Mouse (Mus musculus): ENCODE measurements at regions not wholly inside any gene's neighbourhood (a gene's known extent, or its start where the extent isn't known, plus 50 kb on each side); places are given as distances from the start of the nearest gene placed in this dataset.

DNA sequence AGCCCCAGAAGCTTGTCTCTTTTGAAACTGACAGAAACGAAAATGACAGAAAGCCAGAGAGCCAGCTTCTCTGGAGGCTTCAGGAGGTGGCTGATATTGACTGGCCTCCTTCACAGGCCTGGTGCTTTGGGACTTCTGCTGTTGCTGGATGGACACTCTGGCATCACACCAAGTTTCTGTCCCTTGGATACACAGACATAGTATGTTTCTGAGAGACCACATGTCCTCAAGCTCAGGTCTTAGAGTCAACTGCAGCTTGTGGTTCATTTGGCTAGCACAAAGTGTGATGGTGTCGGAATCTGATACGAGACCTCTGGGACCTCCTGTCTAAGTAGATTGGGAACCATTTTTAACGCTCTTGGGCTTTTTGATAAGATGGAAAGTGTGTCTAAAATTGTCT is 502.0 kb downstream of the Sqor start:
- H3K27ac ChIP-seq (ENCODE audit: low read length) = no peak overlapping the region
- H3K4me2 ChIP-seq (replicated peaks; ENCODE audit: low read depth, low read length) = no peak overlapping the region
- H3K4me3 ChIP-seq (ENCODE audit: low read length) = no peak overlapping the region
- 78% methylated on average over 4 of the region's 4 CpGs for WGBS
- no peaks in the 10 kb centered on the region for H3K4me1 ChIP-seq (ENCODE audit: insufficient read depth, low read length)
- H3K9ac ChIP-seq (replicated peaks; ENCODE audit: low read length) = no peak overlapping the region
- no peaks in the 10 kb centered on the region for H3K36me3 ChIP-seq (ENCODE audit: insufficient read depth, low read length)
- no peaks in the 10 kb centered on the region for H3K9me3 ChIP-seq (ENCODE audit: low read length)
- no peak for ATAC-seq (ENCODE audit: low FRiP score, low TSS enrichment)
- no peaks in the 10 kb centered on the region for H3K27me3 ChIP-seq (ENCODE audit: insufficient read depth, low read length)

DNA sequence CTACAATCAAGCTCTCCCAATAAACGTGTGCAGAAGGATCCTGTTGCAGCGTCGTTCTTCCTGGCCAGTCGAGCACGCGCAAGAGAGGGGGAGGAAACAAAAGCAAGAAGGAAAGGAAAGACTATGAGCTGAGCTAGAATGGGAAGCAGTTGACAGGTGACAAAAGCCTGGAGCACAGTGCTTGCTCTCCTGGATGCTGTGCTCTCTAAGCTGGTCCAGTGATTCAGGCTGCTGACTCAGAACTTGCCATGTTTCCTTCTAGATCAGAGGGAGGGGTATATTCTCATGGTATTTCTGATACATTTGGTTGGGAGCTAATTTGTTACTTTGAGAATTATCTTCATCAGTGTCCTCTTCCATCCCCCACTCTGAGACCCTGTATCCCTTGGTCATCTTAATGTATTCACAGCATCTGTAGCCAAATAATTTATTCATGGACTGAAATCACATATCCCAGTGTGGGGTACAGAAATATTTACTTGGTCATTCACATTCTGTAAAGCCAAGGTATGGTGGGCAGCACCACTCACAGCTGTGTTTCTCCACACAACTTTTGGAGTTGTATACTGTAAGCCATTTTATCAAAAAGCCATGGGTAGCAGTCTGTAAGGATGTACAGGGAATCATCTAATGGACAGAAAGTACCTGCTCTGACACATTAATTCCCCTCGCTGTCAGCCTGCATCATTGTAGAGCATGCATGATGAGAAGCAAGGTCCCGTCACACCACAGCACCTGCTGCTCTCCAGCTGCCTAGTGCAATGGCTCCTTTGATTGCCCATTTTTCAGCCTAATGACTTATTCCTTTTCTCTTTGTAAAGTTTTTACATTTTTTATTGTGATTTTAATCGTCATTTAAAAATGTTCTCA is 510.1 kb downstream of the Sqor start:
- 68% methylated on average over 9 of the region's 9 CpGs for WGBS

DNA sequence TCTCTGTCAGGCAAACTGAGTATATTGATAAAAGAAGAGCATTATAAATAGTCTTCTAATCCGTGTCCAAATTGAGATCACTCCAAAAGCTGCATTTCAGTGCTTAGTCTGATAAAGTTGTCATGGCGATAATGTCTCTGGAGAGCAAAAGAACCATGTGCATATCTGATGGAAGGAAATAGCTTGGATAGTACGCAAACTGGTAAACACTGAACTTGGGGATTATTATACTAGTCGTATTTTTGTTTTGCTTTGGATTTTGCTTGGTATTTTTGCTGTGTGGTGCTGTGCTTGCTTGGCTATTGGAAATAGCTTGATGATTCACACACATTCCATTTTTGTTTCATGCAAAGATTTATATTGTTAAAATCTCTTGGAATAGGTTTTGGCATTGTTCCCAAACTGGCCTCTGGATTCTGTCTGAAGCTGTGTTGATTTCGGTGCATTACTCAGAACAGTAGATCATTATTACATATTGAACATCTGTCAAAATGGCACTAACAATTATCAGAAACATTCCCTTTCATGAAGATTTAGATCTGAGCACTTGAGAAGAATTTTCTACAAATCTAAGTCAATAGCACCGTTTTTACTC is 510.8 kb downstream of the Sqor start:
- Histone ChIP-seq H3K9me3 (ENCODE audit: low read length) (no peaks in the 10 kb centered on the region), H3K4me1 (ENCODE audit: insufficient read depth, low read length) (no peaks in the 10 kb centered on the region), H3K27ac (ENCODE audit: low read length) (no peak overlapping the region), H3K4me3 (ENCODE audit: low read length) (no peak overlapping the region), H3K9ac (replicated peaks; ENCODE audit: low read length) (no peak overlapping the region), H3K27me3 (ENCODE audit: insufficient read depth, low read length) (no peaks in the 10 kb centered on the region), H3K4me2 (replicated peaks; ENCODE audit: low read depth, low read length) (no peak overlapping the region), H3K36me3 (ENCODE audit: insufficient read depth, low read length) (no peaks in the 10 kb centered on the region)
- no peak for ATAC-seq (ENCODE audit: low FRiP score, low TSS enrichment)
- WGBS = 62% methylated on average over 6 of the region's 6 CpGs

More for the DNA sequence above, 510.1 kb downstream of the Sqor start:
- Histone ChIP-seq H3K9me3 (ENCODE audit: low read length) (no peaks in the 10 kb centered on the region), H3K4me3 (ENCODE audit: low read length) (no peak overlapping the region), H3K9ac (replicated peaks; ENCODE audit: low read length) (no peak overlapping the region), H3K36me3 (ENCODE audit: insufficient read depth, low read length) (no peaks in the 10 kb centered on the region), H3K4me2 (replicated peaks; ENCODE audit: low read depth, low read length) (no peak overlapping the region), H3K4me1 (ENCODE audit: insufficient read depth, low read length) (no peaks in the 10 kb centered on the region), H3K27ac (ENCODE audit: low read length) (no peak overlapping the region), H3K27me3 (ENCODE audit: insufficient read depth, low read length) (no peaks in the 10 kb centered on the region)
- ATAC-seq (ENCODE audit: low FRiP score, low TSS enrichment) = no peak

DNA sequence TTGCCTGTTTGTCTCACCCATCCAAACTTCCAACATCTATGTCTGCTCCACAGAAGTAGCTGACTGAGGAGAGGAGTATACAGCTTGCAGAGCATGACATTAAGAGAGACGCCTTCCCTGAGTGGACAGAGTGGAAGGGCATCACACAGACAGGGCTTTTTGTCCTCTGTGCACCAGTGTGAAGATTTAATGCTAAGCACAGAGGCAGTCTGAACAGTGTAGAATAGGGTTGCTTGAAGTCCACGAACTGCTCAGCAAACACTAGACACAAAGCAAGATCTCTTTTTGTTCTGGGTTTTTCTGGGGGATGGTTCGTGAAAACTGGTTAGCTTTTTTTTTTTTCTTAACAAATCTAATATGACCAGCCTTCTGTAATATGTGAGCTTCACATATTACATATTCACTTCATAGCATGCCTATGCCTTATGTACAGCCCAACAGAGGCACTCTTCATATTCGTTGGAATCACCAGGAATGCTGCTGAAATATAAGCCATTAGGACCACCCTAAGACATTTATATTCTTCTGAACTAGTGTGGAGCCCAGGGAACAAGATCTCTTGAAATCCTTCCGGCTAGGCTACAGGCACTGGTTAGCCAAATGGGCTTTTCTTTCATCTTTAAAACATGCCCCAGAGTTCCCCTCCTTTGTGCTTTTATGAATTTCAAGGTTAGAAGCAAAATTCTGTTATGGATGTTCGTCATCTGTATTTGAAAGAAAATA is 546.7 kb downstream of the Sqor start:
- no peaks in the 10 kb centered on the region for H3K27me3 ChIP-seq (ENCODE audit: insufficient read depth, low read length)
- no peak overlapping the region for H3K4me2 ChIP-seq (replicated peaks; ENCODE audit: low read depth, low read length)
- H3K4me3 ChIP-seq (ENCODE audit: low read length) = no peak overlapping the region
- H3K27ac ChIP-seq (ENCODE audit: low read length) = no peak overlapping the region
- H3K4me1 ChIP-seq (ENCODE audit: insufficient read depth, low read length) = no peaks in the 10 kb centered on the region
- WGBS = 65% methylated on average over 6 of the region's 6 CpGs
- no peak overlapping the region for H3K9ac ChIP-seq (replicated peaks; ENCODE audit: low read length)
- no peak for ATAC-seq (ENCODE audit: low FRiP score, low TSS enrichment)
- no peaks in the 10 kb centered on the region for H3K36me3 ChIP-seq (ENCODE audit: insufficient read depth, low read length)
- no peaks in the 10 kb centered on the region for H3K9me3 ChIP-seq (ENCODE audit: low read length)

DNA sequence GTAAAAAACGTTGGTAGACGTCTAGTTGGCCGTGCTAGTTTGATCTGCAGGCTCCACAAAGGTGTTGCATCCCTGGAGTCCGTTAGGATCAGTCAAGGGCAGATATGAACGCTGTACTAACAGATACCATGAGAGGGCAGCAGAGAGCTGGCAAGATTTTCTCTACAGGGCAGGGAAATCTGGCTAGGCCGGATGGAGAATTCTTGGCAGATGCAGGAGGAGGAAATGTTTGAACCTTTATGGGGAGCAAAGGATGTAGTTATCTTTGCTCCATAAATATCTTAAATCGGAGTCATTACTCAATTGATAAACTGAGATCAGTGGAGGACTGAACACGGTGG is 547.2 kb downstream of the Sqor start:
- Histone ChIP-seq H3K4me1 (ENCODE audit: insufficient read depth, low read length) (no peaks in the 10 kb centered on the region), H3K27me3 (ENCODE audit: insufficient read depth, low read length) (no peaks in the 10 kb centered on the region), H3K27ac (ENCODE audit: low read length) (no peak overlapping the region), H3K4me2 (replicated peaks; ENCODE audit: low read depth, low read length) (no peak overlapping the region), H3K9ac (replicated peaks; ENCODE audit: low read length) (no peak overlapping the region), H3K9me3 (ENCODE audit: low read length) (no peaks in the 10 kb centered on the region), H3K4me3 (ENCODE audit: low read length) (no peak overlapping the region), H3K36me3 (ENCODE audit: insufficient read depth, low read length) (no peaks in the 10 kb centered on the region)
- ATAC-seq (ENCODE audit: low FRiP score, low TSS enrichment) = peak; percentile 88; the same call in 1 of the 2 replicates
- 15% methylated on average over 8 of the region's 8 CpGs for WGBS

DNA sequence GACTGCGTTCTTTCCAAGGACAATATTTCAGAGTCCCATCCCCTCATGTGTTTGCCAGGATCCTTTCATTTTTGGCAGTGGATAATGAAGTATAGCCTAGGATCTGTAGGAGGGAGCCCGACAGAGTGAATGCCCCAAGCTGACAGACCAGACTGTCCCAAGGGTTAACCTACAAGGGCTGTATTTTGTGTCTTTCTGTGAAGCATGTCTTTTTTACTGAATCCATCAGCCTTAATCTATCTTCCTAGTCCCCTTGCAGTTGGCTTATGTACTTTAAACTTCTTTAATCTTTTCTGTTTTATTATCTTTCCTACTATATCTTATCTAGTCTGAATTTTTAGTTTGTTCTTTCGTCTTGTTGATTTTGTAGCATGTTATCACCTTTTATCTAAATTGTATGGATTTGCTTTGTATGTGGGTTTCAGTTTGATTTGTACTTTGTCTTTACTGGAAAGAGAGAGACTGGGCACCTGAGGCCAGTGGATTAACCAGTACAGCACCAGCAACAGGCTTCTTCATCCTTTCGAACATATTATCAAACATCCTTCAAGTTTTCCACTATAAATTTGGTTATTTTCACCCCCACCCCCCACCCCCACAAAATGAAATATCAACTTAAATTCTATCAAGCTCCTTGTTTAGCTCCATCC is 555.5 kb downstream of the Sqor start:
- Histone ChIP-seq H3K27me3 (ENCODE audit: insufficient read depth, low read length) (no peaks in the 10 kb centered on the region), H3K4me1 (ENCODE audit: insufficient read depth, low read length) (no peaks in the 10 kb centered on the region), H3K36me3 (ENCODE audit: insufficient read depth, low read length) (no peaks in the 10 kb centered on the region), H3K27ac (ENCODE audit: low read length) (no peak overlapping the region), H3K4me2 (replicated peaks; ENCODE audit: low read depth, low read length) (no peak overlapping the region), H3K4me3 (ENCODE audit: low read length) (no peak overlapping the region), H3K9me3 (ENCODE audit: low read length) (no peaks in the 10 kb centered on the region), H3K9ac (replicated peaks; ENCODE audit: low read length) (no peak overlapping the region)
- WGBS = 80% methylated on average over 4 of the region's 4 CpGs
- no peak for ATAC-seq (ENCODE audit: low FRiP score, low TSS enrichment)

DNA sequence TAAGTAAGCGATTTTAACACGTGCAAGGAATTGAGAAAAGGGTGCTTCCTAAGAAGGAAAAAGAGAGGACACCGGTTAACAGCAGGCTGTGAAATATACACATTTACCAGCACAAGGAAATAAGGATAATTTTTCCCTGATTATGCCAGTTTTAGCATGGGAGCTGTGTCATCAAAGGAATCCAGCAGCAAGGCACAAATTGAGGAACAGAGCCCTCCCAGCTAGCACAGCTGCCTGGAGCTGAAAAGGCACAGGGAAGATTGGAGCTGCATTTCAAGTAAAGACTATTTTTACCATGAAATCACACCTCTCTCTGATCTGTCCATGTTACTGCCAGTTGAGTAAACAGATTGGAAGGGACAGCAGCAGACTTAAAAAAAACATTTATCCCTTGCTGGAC is 558.7 kb downstream of the Sqor start:
- Histone ChIP-seq H3K4me3 (ENCODE audit: low read length) (no peak overlapping the region), H3K9me3 (ENCODE audit: low read length) (no peaks in the 10 kb centered on the region), H3K27me3 (ENCODE audit: insufficient read depth, low read length) (no peaks in the 10 kb centered on the region), H3K4me2 (replicated peaks; ENCODE audit: low read depth, low read length) (no peak overlapping the region), H3K36me3 (ENCODE audit: insufficient read depth, low read length) (no peaks in the 10 kb centered on the region), H3K27ac (ENCODE audit: low read length) (no peak overlapping the region), H3K4me1 (ENCODE audit: insufficient read depth, low read length) (no peaks in the 10 kb centered on the region), H3K9ac (replicated peaks; ENCODE audit: low read length) (no peak overlapping the region)
- WGBS = 82% methylated on average over 3 of the region's 3 CpGs
- no peak for ATAC-seq (ENCODE audit: low FRiP score, low TSS enrichment)

DNA sequence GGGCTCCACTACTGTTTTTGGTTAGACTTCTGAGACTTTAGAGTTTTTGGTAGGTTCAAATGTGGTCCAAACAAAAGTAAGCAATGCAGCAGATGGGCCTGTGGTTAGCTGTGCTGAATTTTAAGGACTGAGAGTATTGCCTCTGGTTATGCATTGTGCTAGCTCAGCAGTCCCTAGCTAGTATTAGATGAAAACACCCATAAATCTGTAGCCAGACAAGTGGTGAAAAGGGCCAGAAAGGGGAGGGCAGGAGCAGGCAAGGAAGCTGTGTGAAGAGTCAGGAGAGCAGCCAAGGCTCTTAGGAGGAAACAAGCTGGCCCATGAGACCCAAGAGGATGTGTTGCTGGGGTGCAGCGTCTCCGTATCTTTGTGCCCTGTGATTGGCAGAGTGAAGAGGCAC is 559.9 kb downstream of the Sqor start:
- no peak for ATAC-seq (ENCODE audit: low FRiP score, low TSS enrichment)
- WGBS = 23% methylated on average over 2 of the region's 2 CpGs

DNA sequence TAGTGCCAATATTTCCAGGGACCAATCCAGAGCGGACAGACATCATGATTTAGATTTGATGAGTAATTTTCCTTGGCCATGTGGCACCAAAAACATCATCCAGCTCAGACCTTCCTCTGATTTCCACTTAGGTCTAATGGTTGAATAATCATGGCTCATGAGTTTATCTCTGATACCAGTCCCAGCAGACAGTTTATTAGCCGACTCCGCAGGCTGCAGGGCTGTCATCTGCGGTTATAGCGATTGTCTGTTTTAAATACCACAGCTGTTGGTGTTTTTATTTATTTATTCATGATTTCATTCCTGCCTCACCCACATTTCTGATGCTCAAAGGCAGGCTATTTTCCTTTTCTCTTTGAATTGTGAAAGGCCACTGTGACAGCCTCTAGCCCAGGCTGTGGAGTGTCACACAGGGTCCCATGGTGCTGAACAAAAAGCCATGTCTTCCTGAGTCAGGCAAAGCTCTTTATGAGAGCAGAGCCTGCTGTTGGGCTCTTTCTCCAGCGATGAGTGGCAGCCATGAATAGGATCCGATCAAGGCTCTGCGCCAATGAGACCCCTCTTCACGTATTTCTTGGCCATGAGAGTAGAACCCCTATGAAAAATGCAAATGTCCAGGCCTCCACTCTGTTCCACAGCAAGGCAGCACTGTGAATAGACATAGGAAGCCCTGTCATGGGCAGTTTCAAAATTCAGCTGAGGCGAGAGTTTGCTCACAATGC is 584.7 kb downstream of the Sqor start:
- Histone ChIP-seq H3K9me3 (ENCODE audit: low read length) (no peaks in the 10 kb centered on the region), H3K4me1 (ENCODE audit: insufficient read depth, low read length) (no peaks in the 10 kb centered on the region), H3K27me3 (ENCODE audit: insufficient read depth, low read length) (no peaks in the 10 kb centered on the region), H3K9ac (replicated peaks; ENCODE audit: low read length) (no peak overlapping the region), H3K27ac (ENCODE audit: low read length) (no peak overlapping the region), H3K36me3 (ENCODE audit: insufficient read depth, low read length) (no peaks in the 10 kb centered on the region), H3K4me3 (ENCODE audit: low read length) (no peak overlapping the region), H3K4me2 (replicated peaks; ENCODE audit: low read depth, low read length) (no peak overlapping the region)
- no peak for ATAC-seq (ENCODE audit: low FRiP score, low TSS enrichment)
- WGBS = 83% methylated on average over 10 of the region's 10 CpGs

More for the DNA sequence above, 559.9 kb downstream of the Sqor start:
- Histone ChIP-seq H3K27ac (ENCODE audit: low read length) (no peak overlapping the region), H3K27me3 (ENCODE audit: insufficient read depth, low read length) (no peaks in the 10 kb centered on the region), H3K9ac (replicated peaks; ENCODE audit: low read length) (no peak overlapping the region), H3K4me3 (ENCODE audit: low read length) (no peak overlapping the region), H3K36me3 (ENCODE audit: insufficient read depth, low read length) (no peaks in the 10 kb centered on the region), H3K9me3 (ENCODE audit: low read length) (no peaks in the 10 kb centered on the region), H3K4me1 (ENCODE audit: insufficient read depth, low read length) (no peaks in the 10 kb centered on the region), H3K4me2 (replicated peaks; ENCODE audit: low read depth, low read length) (no peak overlapping the region)

Data from kidney, embryonic 16.5 days (tissue).